Mouse (Mus musculus) kidney, embryonic 14.5 days (tissue): ENCODE data around the gene Cdr2. TPM values are rescaled to one million over a fixed set of nuclear protein-coding genes. Genes with fewer than 3 reads are reported as not detected.

Source experiments
- polyA plus RNA-seq: library from polyadenylated mRNA; unstranded; fragments of >200 nt; fragmentation: Nextera tagmentation; extraction: Ambion mirVana; gene quantifications from 2 replicates; pipeline ENCODE4 v1.2.1, GENCODE M21; 2014

Cdr2 gene
- polyA plus RNA-seq, 1 experiment from 2014 or later: 13.1 TPM

Other genes starting within 250 kb of the Cdr2 start
- 0.06 and 0.28 TPM in 2 replicates for gene Vwa3a, start 243.0 kb downstream of the Cdr2 start, polyA plus RNA-seq
- not detected in 2 replicates for gene Gm5737, start 169.9 kb downstream of the Cdr2 start, polyA plus RNA-seq
- 7.3 and 8.6 TPM in 2 replicates for gene Eef2k, start 139.5 kb downstream of the Cdr2 start, polyA plus RNA-seq
- 25.6 and 31.2 TPM in 2 replicates for gene Polr3e, start 64.6 kb downstream of the Cdr2 start, polyA plus RNA-seq
- not detected in 2 replicates for gene Mfsd13b, start 197 bp upstream of the Cdr2 start, polyA plus RNA-seq
- 189 and 203 TPM in 2 replicates for gene Mettl9, start 52.1 kb upstream of the Cdr2 start, polyA plus RNA-seq
- gene Igsf6, start 92.3 kb upstream of the Cdr2 start, polyA plus RNA-seq: 1.4 and 1.7 TPM in 2 replicates
- not detected in 2 replicates for gene Otoa, start 99.3 kb upstream of the Cdr2 start, polyA plus RNA-seq